ENCODE assay signal across 12 mouse cellular contexts in the genomic region with DNA sequence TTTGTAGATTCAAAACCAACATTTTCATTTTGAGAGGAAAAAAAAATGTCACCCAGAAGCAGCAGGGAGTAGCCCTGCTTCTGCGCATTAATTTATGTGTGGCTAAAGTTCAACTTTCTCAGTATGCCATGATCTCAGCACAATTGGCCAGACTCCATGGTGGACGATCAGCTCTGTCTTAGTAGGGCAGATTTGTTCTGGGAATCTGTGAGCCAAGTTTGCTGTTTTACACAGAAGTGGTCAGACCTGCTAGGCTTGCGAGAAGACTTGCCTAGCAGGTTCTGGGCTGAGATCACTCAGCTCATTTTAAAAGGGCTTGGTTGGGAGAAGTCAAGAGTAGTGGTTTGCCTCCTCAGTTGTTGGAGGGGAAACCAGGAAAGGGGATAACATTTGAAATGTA. TPM values are rescaled to one million over a fixed set of nuclear protein-coding genes. Genes with fewer than 3 reads are reported as not detected.
A peak's percentile ranks its signal among the peaks of the same experiment; 100 is the strongest.
DNase-seq lines count a peak whose midpoint lies in the region; ATAC-seq lines count a peak whose summit lies in the region.
"Had no signal": no experiment of that assay in that cellular context is flagged by ENCODE, and none has a peak within 500 bp of the region (broad histone marks: within the 10 kb centered on the region; RNA-seq: fewer than 3 reads in every experiment).

No protein-coding gene starts in this region.

- H3K27me3 ChIP-seq in kidney, embryonic 14.5 days (ENCODE audit: control insufficient read depth, insufficient read depth, low read length): no peaks in the 10 kb centered on the region
- H3K27me3 ChIP-seq in embryonic facial prominence, embryonic 14.5 days (replicated peaks; ENCODE audit: control insufficient read depth, insufficient read depth, low read length): no peaks in the 10 kb centered on the region
- no peaks in the 10 kb centered on the region for H3K27me3 ChIP-seq in stomach, embryonic 16.5 days (ENCODE audit: control insufficient read depth, insufficient read depth, low read length)
- H3K27me3 ChIP-seq: heart, embryonic 15.5 days; midbrain, embryonic 13.5 days had no signal

- no peak overlapping the region for H3K27ac ChIP-seq in kidney, embryonic 14.5 days (ENCODE audit: low read depth, low read length)
- H3K27ac ChIP-seq in embryonic facial prominence, embryonic 14.5 days (replicated peaks; ENCODE audit: low read depth, low read length): no peak overlapping the region
- peak overlapping the region; percentile 82 for H3K27ac ChIP-seq in stomach, embryonic 16.5 days (ENCODE audit: low read length)
- H3K27ac ChIP-seq: forebrain, embryonic 10.5 days; heart, embryonic 15.5 days; midbrain, embryonic 13.5 days had no signal

- H3K9ac ChIP-seq in kidney, embryonic 14.5 days (ENCODE audit: low read depth, low read length): no peak overlapping the region
- no peak overlapping the region for H3K9ac ChIP-seq in embryonic facial prominence, embryonic 14.5 days (ENCODE audit: low read depth, low read length)
- no peak overlapping the region for H3K9ac ChIP-seq in stomach, embryonic 16.5 days (ENCODE audit: low read length)
- H3K9ac ChIP-seq: heart, embryonic 15.5 days; midbrain, embryonic 13.5 days had no signal

- 61% methylated on average over 3 of the region's 3 CpGs for WGBS in kidney, embryonic 14.5 days
- WGBS in embryonic facial prominence, embryonic 14.5 days: 64% methylated on average over 3 of the region's 3 CpGs
- 37% methylated on average over 3 of the region's 3 CpGs for WGBS in stomach, embryonic 16.5 days

- H3K9me3 ChIP-seq in kidney, embryonic 14.5 days (ENCODE audit: control insufficient read depth, low read length): no peaks in the 10 kb centered on the region
- H3K9me3 ChIP-seq in embryonic facial prominence, embryonic 14.5 days (ENCODE audit: control insufficient read depth, low read length): no peaks in the 10 kb centered on the region
- no peaks in the 10 kb centered on the region for H3K9me3 ChIP-seq in stomach, embryonic 16.5 days (replicated peaks; ENCODE audit: control insufficient read depth, low read length)
- H3K9me3 ChIP-seq: forebrain, embryonic 10.5 days; heart, embryonic 15.5 days; midbrain, embryonic 13.5 days had no signal

- DNase-seq in kidney, adult 11 months: peak; percentile 75
- peak; percentile 74 for DNase-seq in embryonic facial prominence, embryonic 14.5 days (ENCODE audit: low spot score)
- DNase-seq in kidney, postnatal 36 days: peak; percentile 65 to 73
- no peak for DNase-seq in spleen, postnatal 4 days (ENCODE audit: low spot score in 2 of 2)
- no peak for DNase-seq in retina, embryonic 14.5 days (ENCODE audit: low spot score)
- no peak for DNase-seq in left cerebral cortex, adult 18-20 months (ENCODE audit: low spot score in 2 of 2)

- ATAC-seq in kidney, embryonic 14.5 days (ENCODE audit: low FRiP score, low TSS enrichment): no peak
- ATAC-seq in embryonic facial prominence, embryonic 14.5 days (ENCODE audit: low read depth): peak; percentile 65; the same call in 1 of the 2 replicates
- peak; percentile 86 for ATAC-seq in stomach, embryonic 16.5 days (ENCODE audit: insufficient read depth, low FRiP score)
- ATAC-seq: midbrain, embryonic 13.5 days had no signal

- H3K4me2 ChIP-seq in kidney, embryonic 14.5 days (replicated peaks; ENCODE audit: low read depth, low read length): no peak overlapping the region
- H3K4me2 ChIP-seq in embryonic facial prominence, embryonic 14.5 days (ENCODE audit: low read depth, low read length): no peak overlapping the region
- peak overlapping the region; percentile 9; the same call in 1 of the 2 replicates for H3K4me2 ChIP-seq in stomach, embryonic 16.5 days (ENCODE audit: low read depth, low read length)
- H3K4me2 ChIP-seq: heart, embryonic 15.5 days; midbrain, embryonic 13.5 days had no signal

- no peak overlapping the region for H3K4me3 ChIP-seq in kidney, embryonic 14.5 days (ENCODE audit: low read length)
- no peak overlapping the region for H3K4me3 ChIP-seq in embryonic facial prominence, embryonic 14.5 days (ENCODE audit: low read depth, low read length)
- no peak overlapping the region for H3K4me3 ChIP-seq in stomach, embryonic 16.5 days (replicated peaks; ENCODE audit: low read length)
- H3K4me3 ChIP-seq: forebrain, embryonic 10.5 days; heart, embryonic 15.5 days; midbrain, embryonic 13.5 days had no signal

- no peaks in the 10 kb centered on the region for H3K4me1 ChIP-seq in kidney, embryonic 14.5 days (ENCODE audit: control insufficient read depth, insufficient read depth, low read length)
- no peaks in the 10 kb centered on the region for H3K4me1 ChIP-seq in embryonic facial prominence, embryonic 14.5 days (ENCODE audit: control insufficient read depth, insufficient read depth, low read length)
- peaks cover 4% of the 10 kb centered on the region; the same call in 1 of the 2 replicates for H3K4me1 ChIP-seq in stomach, embryonic 16.5 days (ENCODE audit: control insufficient read depth, insufficient read depth, low read length)
- H3K4me1 ChIP-seq: forebrain, embryonic 10.5 days; heart, embryonic 15.5 days; midbrain, embryonic 13.5 days had no signal

- no peaks in the 10 kb centered on the region for H3K36me3 ChIP-seq in kidney, embryonic 14.5 days (ENCODE audit: control insufficient read depth, insufficient read depth, low read length)
- H3K36me3 ChIP-seq in embryonic facial prominence, embryonic 14.5 days (ENCODE audit: control insufficient read depth, insufficient read depth, low read length): no peaks in the 10 kb centered on the region
- no peaks in the 10 kb centered on the region for H3K36me3 ChIP-seq in stomach, embryonic 16.5 days (ENCODE audit: control insufficient read depth, insufficient read depth, low read length)
- H3K36me3 ChIP-seq: forebrain, embryonic 10.5 days; G1E; heart, embryonic 15.5 days; midbrain, embryonic 13.5 days had no signal

RNA-seq across cellular contexts. Expression of a gene that starts 49.5 kb away (rescaled TPM):
- 0.55 and 1.2 TPM in 2 replicates for polyA plus RNA-seq in kidney, embryonic 14.5 days (2014; fragmentation: Nextera tagmentation; extraction: Ambion mirVana)
- polyA plus RNA-seq in embryonic facial prominence, embryonic 14.5 days (2014; fragmentation: Nextera tagmentation; extraction: Ambion mirVana): 2.5 and 3.2 TPM in 2 replicates
- polyA plus RNA-seq in stomach, embryonic 16.5 days (2015; fragmentation: Nextera tagmentation; extraction: Ambion mirVana): 11.6 TPM in 2 replicates
- 1 to 10 TPM; 1.2 to 1.6 TPM for total RNA-seq in left cerebral cortex, adult 18-20 months (2021)
- polyA plus RNA-seq: G1E had no signal

Comparison
In these comparisons a context has a peak if more than half of its experiments do, and no peak if none do; other contexts are left out.
1. DNase-seq: peak in kidney, adult 11 months (single experiment), embryonic facial prominence, embryonic 14.5 days (single experiment) and kidney, postnatal 36 days (2 of 2); none in spleen, postnatal 4 days (0 of 2), retina, embryonic 14.5 days (single experiment) and left cerebral cortex, adult 18-20 months (0 of 2).